Mouse (Mus musculus): Measurements from ENCODE around the gene Fam69b. TPM values are rescaled to one million over a fixed set of nuclear protein-coding genes. Genes with fewer than 3 reads are reported as not detected.
A peak's percentile ranks its signal among the peaks of the same experiment; 100 is the strongest.

Gene Fam69b
- total RNA-seq, 1 experiment, result 24.6 TPM

DNA sequence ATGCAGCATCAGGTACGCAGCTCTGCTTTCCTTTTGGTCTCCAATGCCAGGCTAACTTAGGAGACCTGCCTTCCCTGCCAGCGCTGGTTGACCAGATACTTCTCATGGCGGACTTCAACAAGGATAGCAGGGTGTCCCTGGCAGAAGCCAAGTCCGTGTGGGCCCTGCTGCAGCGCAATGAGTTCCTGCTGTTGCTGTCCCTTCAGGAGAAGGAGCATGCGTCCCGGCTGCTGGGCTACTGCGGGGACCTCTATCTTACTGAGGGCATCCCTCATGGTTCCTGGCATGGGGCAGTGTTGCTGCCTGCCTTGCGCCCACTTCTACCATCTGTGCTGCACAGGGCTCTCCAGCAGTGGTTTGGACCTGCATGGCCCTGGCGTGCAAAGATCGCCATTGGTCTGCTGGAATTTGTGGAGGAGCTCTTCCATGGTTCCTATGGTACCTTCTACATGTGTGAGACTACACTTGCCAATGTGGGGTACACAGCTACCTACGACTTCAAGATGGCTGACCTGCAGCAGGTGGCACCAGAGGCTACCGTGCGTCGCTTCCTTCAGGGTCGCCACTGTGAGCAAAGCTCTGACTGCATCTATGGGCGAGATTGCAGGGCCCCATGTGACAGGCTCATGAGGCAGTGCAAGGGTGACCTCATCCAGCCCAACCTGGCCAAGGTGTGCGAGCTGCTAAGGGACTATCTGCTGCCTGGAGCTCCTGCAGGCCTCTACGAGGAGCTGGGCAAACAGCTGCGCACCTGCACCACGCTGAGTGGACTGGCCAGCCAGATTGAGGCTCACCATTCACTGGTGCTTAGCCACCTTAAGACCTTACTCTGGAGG lies 7.5 kb downstream of the Fam69b start:
- H3K4me3 ChIP-seq (ENCODE audit: insufficient read depth in 1 of 2, low read depth in 1 of 2, low read length in 2 of 2, poor library complexity in 1 of 2, severe bottlenecking in 1 of 2), result no peak overlapping the region
- TF ChIP-seq CHD2 (IDR thresholded peaks at IDR 0.05; ENCODE audit: low read depth, low read length) (0 out of 2 replicates have a peak, but pooled peaks have one; percentile 18), ZNF384 (IDR thresholded peaks at IDR 0.05; ENCODE audit: low read depth, low read length) (no peak), MAFK (IDR thresholded peaks at IDR 0.05; ENCODE audit: insufficient read depth, low read depth, low read length) (no peak), ZC3H11A (IDR thresholded peaks at IDR 0.05; ENCODE audit: borderline replicate concordance, low read depth, low read length) (no peak), HCFC1 (IDR thresholded peaks at IDR 0.05; ENCODE audit: borderline replicate concordance, insufficient read depth, low read length) (no peak)
- no peaks in the 10 kb centered on the region for H3K9me3 ChIP-seq (ENCODE audit: control insufficient read depth, insufficient read depth, low read depth, low read length)
- in situ Hi-C loops (cut with MboI; ENCODE audit: low sequenced_read_pairs in 2 of 2, unreplicated experiment in 2 of 2), result no loop called here
- H3K4me1 ChIP-seq (ENCODE audit: control insufficient read depth in 2 of 2, insufficient read depth in 2 of 2, low read length in 2 of 2, poor library complexity in 1 of 2), result peaks cover 0 to 12% of the 10 kb centered on the region in 2 experiments; a peak in 1 of 4 replicates
- DNase-seq (ENCODE audit: low read depth, low spot score), result no peak
- H3K27ac ChIP-seq (ENCODE audit: insufficient read depth, low read depth, low read length, poor library complexity, severe bottlenecking), result peak overlapping the region; percentile 42; the same call in 1 of the 2 replicates
- H3K36me3 ChIP-seq (ENCODE audit: control insufficient read depth, insufficient read depth, low read length, poor library complexity, severe bottlenecking), result peaks cover 49% of the 10 kb centered on the region
- peak overlapping the region; percentile 6; the same call in 1 of the 2 replicates for H3K9ac ChIP-seq (ENCODE audit: insufficient read depth, low read depth, low read length, poor library complexity, severe bottlenecking)

DNA sequence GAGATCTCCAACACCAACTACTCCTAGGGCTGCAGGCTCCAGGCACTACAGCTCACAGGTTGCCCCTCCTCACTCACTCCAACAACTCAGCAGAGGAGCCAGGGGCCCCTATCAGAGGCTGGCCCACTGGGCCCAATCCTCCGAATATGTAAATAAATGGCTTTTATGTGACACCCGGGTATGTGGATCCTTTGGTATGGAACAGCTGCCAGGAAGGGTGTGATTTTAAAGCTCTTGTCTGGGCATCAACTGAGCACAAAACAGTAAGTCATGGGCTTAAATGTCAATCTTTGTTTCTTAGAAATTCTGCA lies 8.0 kb downstream of the Fam69b start:
- TF ChIP-seq ZC3H11A (IDR thresholded peaks at IDR 0.05; ENCODE audit: borderline replicate concordance, low read depth, low read length) (no peak), CHD2 (IDR thresholded peaks at IDR 0.05; ENCODE audit: low read depth, low read length) (no peak), MAFK (IDR thresholded peaks at IDR 0.05; ENCODE audit: insufficient read depth, low read depth, low read length) (no peak), HCFC1 (IDR thresholded peaks at IDR 0.05; ENCODE audit: borderline replicate concordance, insufficient read depth, low read length) (no peak), ZNF384 (IDR thresholded peaks at IDR 0.05; ENCODE audit: low read depth, low read length) (no peak)
- Histone ChIP-seq H3K27ac (ENCODE audit: insufficient read depth, low read depth, low read length, poor library complexity, severe bottlenecking) (peak overlapping the region; percentile 42; the same call in 1 of the 2 replicates), H3K36me3 (ENCODE audit: control insufficient read depth, insufficient read depth, low read length, poor library complexity, severe bottlenecking) (peaks cover 49% of the 10 kb centered on the region), H3K4me1 (ENCODE audit: control insufficient read depth in 2 of 2, insufficient read depth in 2 of 2, low read length in 2 of 2, poor library complexity in 1 of 2) (peaks cover 0 to 14% of the 10 kb centered on the region in 2 experiments; a peak in 1 of 4 replicates), H3K9ac (ENCODE audit: insufficient read depth, low read depth, low read length, poor library complexity, severe bottlenecking) (peak overlapping the region; percentile 6; the same call in 1 of the 2 replicates), H3K9me3 (ENCODE audit: control insufficient read depth, insufficient read depth, low read depth, low read length) (no peaks in the 10 kb centered on the region), H3K4me3 (ENCODE audit: insufficient read depth in 1 of 2, low read depth in 1 of 2, low read length in 2 of 2, poor library complexity in 1 of 2, severe bottlenecking in 1 of 2) (no peak overlapping the region)
- in situ Hi-C loops (cut with MboI; ENCODE audit: low sequenced_read_pairs in 2 of 2, unreplicated experiment in 2 of 2), result no loop called here
- DNase-seq (ENCODE audit: low read depth, low spot score), result no peak

DNA sequence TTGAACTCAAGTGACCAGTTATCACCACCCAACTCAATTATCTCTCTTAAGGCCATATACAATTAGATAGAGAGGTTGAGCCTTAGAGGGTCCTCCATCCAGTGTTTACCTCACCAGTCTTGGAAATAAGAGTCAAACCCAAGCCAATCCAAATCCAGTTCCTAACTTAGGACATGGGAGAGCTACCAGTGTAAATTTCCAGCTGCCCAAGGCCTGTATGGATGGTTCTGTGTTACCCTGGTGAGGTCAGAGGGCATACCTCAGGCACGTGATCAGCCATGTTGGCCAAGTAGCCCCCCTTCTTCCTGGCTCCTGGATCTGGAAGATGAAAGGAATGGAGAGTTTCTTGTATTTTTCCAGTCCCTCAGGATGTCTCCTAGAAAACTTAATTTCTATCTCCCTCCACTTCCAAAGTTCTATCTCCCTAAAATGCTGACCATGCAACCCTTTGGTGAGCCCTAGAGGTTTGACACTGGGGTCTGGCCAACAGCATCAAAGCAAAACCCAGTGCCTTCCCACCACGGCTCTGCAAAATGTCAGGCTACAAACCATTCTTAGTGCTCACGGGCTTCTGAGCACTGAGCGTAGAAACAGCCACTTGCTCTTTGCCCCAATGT lies 9.2 kb downstream of the Fam69b start:
- Histone ChIP-seq H3K9ac (ENCODE audit: insufficient read depth, low read depth, low read length, poor library complexity, severe bottlenecking) (peak overlapping the region; percentile 99), H3K9me3 (ENCODE audit: control insufficient read depth, insufficient read depth, low read depth, low read length) (no peaks in the 10 kb centered on the region), H3K27ac (ENCODE audit: insufficient read depth, low read depth, low read length, poor library complexity, severe bottlenecking) (peak overlapping the region; percentile 41), H3K4me1 (ENCODE audit: control insufficient read depth in 2 of 2, insufficient read depth in 2 of 2, low read length in 2 of 2, poor library complexity in 1 of 2) (peaks cover 0 to 14% of the 10 kb centered on the region in 2 experiments; a peak in 1 of 4 replicates), H3K36me3 (ENCODE audit: control insufficient read depth, insufficient read depth, low read length, poor library complexity, severe bottlenecking) (peaks cover 49% of the 10 kb centered on the region), H3K4me3 (ENCODE audit: insufficient read depth in 1 of 2, low read depth in 1 of 2, low read length in 2 of 2, poor library complexity in 1 of 2, severe bottlenecking in 1 of 2) (peak overlapping the region in 1 of 2 experiments; percentile 86; a peak in 2 of 4 replicates)
- TF ChIP-seq ZC3H11A (IDR thresholded peaks at IDR 0.05; ENCODE audit: borderline replicate concordance, low read depth, low read length), result no peak
- peak; percentile 69 for TF ChIP-seq MAFK (IDR thresholded peaks at IDR 0.05; ENCODE audit: insufficient read depth, low read depth, low read length)
- in situ Hi-C loops (cut with MboI; ENCODE audit: low sequenced_read_pairs in 2 of 2, unreplicated experiment in 2 of 2), result no loop called here
- DNase-seq (ENCODE audit: low read depth, low spot score), result no peak

DNA sequence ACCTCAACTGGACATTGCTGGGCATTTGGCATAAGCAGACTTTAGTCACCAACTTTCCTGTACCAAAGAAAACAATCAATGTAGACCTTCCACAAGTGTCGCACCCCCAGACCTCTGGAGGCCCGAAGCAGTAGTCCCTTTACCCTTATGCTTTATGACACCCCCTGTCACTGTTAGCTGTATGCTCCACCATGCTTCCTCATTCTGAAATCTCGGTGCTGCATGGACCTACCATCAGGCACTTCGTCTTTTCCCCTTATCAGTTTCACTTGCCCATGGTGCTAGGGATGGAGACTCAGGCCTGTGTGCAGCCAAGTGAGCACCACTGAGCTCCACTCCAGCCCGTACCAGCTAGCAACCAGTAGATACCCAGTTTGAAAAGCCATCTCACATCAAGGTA lies 9.8 kb downstream of the Fam69b start:
- H3K9me3 ChIP-seq (ENCODE audit: control insufficient read depth, insufficient read depth, low read depth, low read length), result no peaks in the 10 kb centered on the region
- in situ Hi-C loops (cut with MboI; ENCODE audit: low sequenced_read_pairs in 2 of 2, unreplicated experiment in 2 of 2), result no loop called here
- H3K4me1 ChIP-seq (ENCODE audit: control insufficient read depth in 2 of 2, insufficient read depth in 2 of 2, low read length in 2 of 2, poor library complexity in 1 of 2), result peaks cover 0 to 14% of the 10 kb centered on the region in 2 experiments; a peak in 1 of 4 replicates
- H3K36me3 ChIP-seq (ENCODE audit: control insufficient read depth, insufficient read depth, low read length, poor library complexity, severe bottlenecking), result peaks cover 49% of the 10 kb centered on the region
- peak overlapping the region; percentile 86 to 89; a peak in 3 of 4 replicates for H3K4me3 ChIP-seq (ENCODE audit: insufficient read depth in 1 of 2, low read depth in 1 of 2, low read length in 2 of 2, poor library complexity in 1 of 2, severe bottlenecking in 1 of 2)
- no peak for DNase-seq (ENCODE audit: low read depth, low spot score)
- H3K9ac ChIP-seq (ENCODE audit: insufficient read depth, low read depth, low read length, poor library complexity, severe bottlenecking), result peak overlapping the region; percentile 99
- peak overlapping the region; percentile 73 for H3K27ac ChIP-seq (ENCODE audit: insufficient read depth, low read depth, low read length, poor library complexity, severe bottlenecking)
- no peak for TF ChIP-seq MAFK (IDR thresholded peaks at IDR 0.05; ENCODE audit: insufficient read depth, low read depth, low read length)
- TF ChIP-seq ZC3H11A (IDR thresholded peaks at IDR 0.05; ENCODE audit: borderline replicate concordance, low read depth, low read length), result no peak
